Mouse (Mus musculus) megakaryocyte-erythroid progenitor cell, adult 5-6 weeks (primary cell): ENCODE measurements around the gene Kdm1b. TPM values are rescaled to one million over a fixed set of nuclear protein-coding genes. Genes with fewer than 3 reads are reported as not detected.

Experiments
- total RNA-seq, 2 experiments: library from RNA; stranded (forward) in 1 of 2; stranded (reverse) in 1 of 2; fragments of 200-1000, 215-1000 nt in 1 of 2; fragments of >200 nt in 1 of 2; fragmentation: Nextera tagmentation in 1 of 2; gene quantifications; 2 replicates each; pipeline ENCODE4 v1.2.3; 2014 to 2017

The Kdm1b gene
- total RNA-seq, 2 experiments from 2014 or later = 7.4 to 8.1 TPM

Other genes with a start within 250 kb of the Kdm1b start
- gene Kif13a, start 113.6 kb upstream of the Kdm1b start, total RNA-seq (2014; fragmentation: Nextera tagmentation) = 15.0 and 21.6 TPM in 2 replicates
- 24.7 and 35.3 TPM in 2 replicates for gene Kif13a, start 113.6 kb upstream of the Kdm1b start, total RNA-seq (2017)
- gene Nhlrc1, start 28.6 kb upstream of the Kdm1b start, total RNA-seq (2014; fragmentation: Nextera tagmentation) = 0.90 and 2.1 TPM in 2 replicates
- 0.75 and 0.80 TPM in 2 replicates for gene Nhlrc1, start 28.6 kb upstream of the Kdm1b start, total RNA-seq (2017)
- gene Tpmt, start 1.2 kb downstream of the Kdm1b start, total RNA-seq (2014; fragmentation: Nextera tagmentation) = 13.5 and 21.9 TPM in 2 replicates
- gene Tpmt, start 1.2 kb downstream of the Kdm1b start, total RNA-seq (2017) = 2.3 and 4.4 TPM in 2 replicates
- gene Dek, start 62.7 kb downstream of the Kdm1b start, total RNA-seq (2014; fragmentation: Nextera tagmentation) = 281 TPM in 2 replicates
- gene Dek, start 62.7 kb downstream of the Kdm1b start, total RNA-seq (2017) = 706 and 810 TPM in 2 replicates
- gene Rnf144b, start 79.2 kb downstream of the Kdm1b start, total RNA-seq (2014; fragmentation: Nextera tagmentation) = 0.46 and 0.54 TPM in 2 replicates
- 0.89 and 1.3 TPM in 2 replicates for gene Rnf144b, start 79.2 kb downstream of the Kdm1b start, total RNA-seq (2017)